Mouse (Mus musculus) T-cell, adult 2 months (primary cell): ENCODE data around the gene Sptb.

Source experiments
- DNase-seq: peaks from one replicate; pipeline ENCODE4 v3.0.0; 2022; ENCODE audit warnings: low spot score

The Sptb gene

GRCm38 (mm10) chr12:76710351-76711100 is at the start of gene Sptb:
Gene Sptb, minus strand, starts transcription at chr12:76710547.
- peak; percentile 25 for DNase-seq

GRCm38 (mm10) chr12:76752652-76753318 is 42.4 kb upstream of the Sptb start:
- DNase-seq: peak; percentile 70

- DNase-seq: no peak
Observed at GRCm38 (mm10) chr12:76750866-76751459, 40.6 kb upstream of the Sptb start.

- DNase-seq: no peak
Observed at GRCm38 (mm10) chr12:76727955-76728354, 17.6 kb upstream of the Sptb start.

GRCm38 (mm10) chr12:76722026-76722425 is 11.7 kb upstream of the Sptb start:
- DNase-seq: no peak

GRCm38 (mm10) chr12:76720572-76720971 is 10.2 kb upstream of the Sptb start:
- DNase-seq: no peak

- DNase-seq: no peak
Observed at GRCm38 (mm10) chr12:76718384-76718783, 8.0 kb upstream of the Sptb start.

GRCm38 (mm10) chr12:76709795-76710350 is 474 bp downstream of the Sptb start:
- peak; percentile 58 for DNase-seq

GRCm38 (mm10) chr12:76708956-76709794 is 1.2 kb downstream of the Sptb start:
- no peak for DNase-seq

- no peak for DNase-seq
Observed at GRCm38 (mm10) chr12:76708181-76708580, 2.2 kb downstream of the Sptb start.

GRCm38 (mm10) chr12:76696380-76696935 is 13.9 kb downstream of the Sptb start:
- no peak for DNase-seq

- DNase-seq: no peak
Observed at GRCm38 (mm10) chr12:76695773-76696172, 14.6 kb downstream of the Sptb start.

- peak; percentile 67 for DNase-seq
Observed at GRCm38 (mm10) chr12:76694801-76695505, 15.4 kb downstream of the Sptb start.

GRCm38 (mm10) chr12:76687498-76688200 is 22.7 kb downstream of the Sptb start:
- no peak for DNase-seq

GRCm38 (mm10) chr12:76685647-76686046 is 24.7 kb downstream of the Sptb start:
- no peak for DNase-seq

- no peak for DNase-seq
Observed at GRCm38 (mm10) chr12:76684493-76684892, 25.9 kb downstream of the Sptb start.

GRCm38 (mm10) chr12:76681937-76682336 is 28.4 kb downstream of the Sptb start:
- no peak for DNase-seq

- DNase-seq: no peak
Observed at GRCm38 (mm10) chr12:76677068-76677467, 33.3 kb downstream of the Sptb start.

GRCm38 (mm10) chr12:76676477-76676876 is 33.9 kb downstream of the Sptb start:
- no peak for DNase-seq

- DNase-seq: no peak
Observed at GRCm38 (mm10) chr12:76675364-76675763, 35.0 kb downstream of the Sptb start.
